8 mouse cellular contexts compared by ENCODE assay signal in the genomic region with DNA sequence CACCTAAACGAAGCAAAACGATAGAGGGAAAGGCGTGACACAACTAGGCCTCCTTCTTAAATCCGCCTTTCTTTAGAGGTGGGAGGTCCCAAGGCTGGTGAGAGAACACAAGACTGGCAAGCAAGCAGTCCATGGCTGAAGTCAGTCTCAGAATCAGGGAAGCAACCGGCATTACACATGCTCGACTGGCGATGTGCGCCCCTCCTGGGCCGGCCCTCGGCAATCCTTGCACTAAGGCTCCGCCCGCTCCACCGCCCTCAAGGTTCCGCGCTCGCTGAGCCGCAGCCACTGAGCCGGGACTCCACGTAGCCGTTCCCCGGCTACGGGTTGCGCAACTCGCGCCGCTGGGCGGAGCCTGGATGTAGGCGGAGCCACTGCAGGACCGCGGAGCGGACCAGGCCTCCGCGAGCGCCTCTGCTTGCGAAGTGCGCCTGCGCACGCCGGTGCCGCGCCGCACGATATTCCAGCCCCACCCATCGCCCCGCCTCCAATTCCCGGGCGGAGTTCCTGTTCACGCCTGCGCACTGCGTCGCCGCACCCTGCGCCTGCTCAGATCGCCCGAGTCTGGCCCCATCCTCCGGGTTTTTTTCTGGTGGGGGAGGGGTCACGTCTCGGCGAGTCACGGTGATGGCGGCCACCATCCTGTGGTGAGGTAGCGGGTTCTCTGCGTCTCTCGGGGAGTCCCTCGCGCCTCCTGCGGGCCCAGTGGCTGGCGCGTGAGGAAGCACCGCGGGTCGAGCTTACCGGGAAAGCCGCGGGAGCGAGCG. TPM values are rescaled to one million over a fixed set of nuclear protein-coding genes. Genes with fewer than 3 reads are reported as not detected.
DNase-seq lines count a peak whose midpoint lies in the region; ATAC-seq lines count a peak whose summit lies in the region.

A gene (plus strand): TSS at position 592 of the 767 bp plus-strand sequence.

- DNase-seq in CD4-positive, CD25-positive, alpha-beta regulatory T cell, adult 2 months (ENCODE audit: low read depth, low spot score) = peak; percentile 100
- peak; percentile 97 for DNase-seq in fibroblast of lung, adult 2 months (ENCODE audit: low read depth)
- DNase-seq in kidney, postnatal 14 days = peak; percentile 100
- peak; percentile 100 for DNase-seq in liver, embryonic 13.5 days
- peak; percentile 100 for DNase-seq in neural tube, embryonic 10.5 days (ENCODE audit: extremely low spot score, low spot score)

- 0 out of 2 replicates have a peak, but pooled peaks cover 3% of the 10 kb centered on the region for H3K36me3 ChIP-seq in heart, embryonic 14.5 days (ENCODE audit: control insufficient read depth, insufficient read depth, low read length)
- no peaks in the 10 kb centered on the region for H3K36me3 ChIP-seq in liver, embryonic 13.5 days
- no peaks in the 10 kb centered on the region for H3K36me3 ChIP-seq in stomach, embryonic 16.5 days (ENCODE audit: control insufficient read depth, insufficient read depth, low read length)

- peak within 1 kb of the TSS; percentile 88 for H3K4me2 ChIP-seq in heart, embryonic 14.5 days (ENCODE audit: low read length)
- H3K4me2 ChIP-seq in liver, embryonic 13.5 days = peak within 1 kb of the TSS; percentile 86
- peak within 1 kb of the TSS; percentile 83 for H3K4me2 ChIP-seq in stomach, embryonic 16.5 days (ENCODE audit: low read depth, low read length)

- ATAC-seq in heart, embryonic 14.5 days (ENCODE audit: insufficient number of reproducible peaks, insufficient read depth, low FRiP score, low read depth) = peak; percentile 98
- ATAC-seq in liver, embryonic 13.5 days (ENCODE audit: low read depth) = peak; percentile 90
- peak; percentile 98 for ATAC-seq in stomach, embryonic 16.5 days (ENCODE audit: insufficient read depth, low FRiP score)

- 0 out of 2 replicates have a peak, but pooled peaks cover 4% of the 10 kb centered on the region for H3K4me1 ChIP-seq in brown adipose tissue, adult 24 weeks (ENCODE audit: control insufficient read depth, insufficient read depth, insufficient read length, low read length)
- H3K4me1 ChIP-seq in heart, embryonic 14.5 days (ENCODE audit: control insufficient read depth in 2 of 2, insufficient read depth in 2 of 2, low read length in 2 of 2) = peaks cover 4 to 36% of the 10 kb centered on the region in 2 experiments
- H3K4me1 ChIP-seq in liver, embryonic 13.5 days (replicated peaks) = peaks cover 43% of the 10 kb centered on the region
- peaks cover 12% of the 10 kb centered on the region for H3K4me1 ChIP-seq in stomach, embryonic 16.5 days (ENCODE audit: control insufficient read depth, insufficient read depth, low read length)

- H3K27me3 ChIP-seq in heart, embryonic 14.5 days (ENCODE audit: control insufficient read depth, insufficient read depth, low read length) = no peaks in the 10 kb centered on the region
- H3K27me3 ChIP-seq in liver, embryonic 13.5 days = no peaks in the 10 kb centered on the region
- H3K27me3 ChIP-seq in stomach, embryonic 16.5 days (ENCODE audit: control insufficient read depth, insufficient read depth, low read length) = no peaks in the 10 kb centered on the region

- H3K9ac ChIP-seq in heart, embryonic 14.5 days (ENCODE audit: low read length) = peak within 1 kb of the TSS; percentile 95
- peak within 1 kb of the TSS; percentile 98 for H3K9ac ChIP-seq in liver, embryonic 13.5 days
- H3K9ac ChIP-seq in stomach, embryonic 16.5 days (ENCODE audit: low read length) = peak within 1 kb of the TSS; percentile 99

- peak within 1 kb of the TSS; percentile 80 for H3K4me3 ChIP-seq in brown adipose tissue, adult 24 weeks (ENCODE audit: insufficient read depth, low read depth, low read length)
- peak within 1 kb of the TSS; percentile 99 to 100 for H3K4me3 ChIP-seq in heart, embryonic 14.5 days (ENCODE audit: control insufficient read depth in 1 of 2, insufficient read depth in 1 of 2, low read depth in 1 of 2, low read length in 2 of 2)
- peak within 1 kb of the TSS; percentile 98 for H3K4me3 ChIP-seq in liver, embryonic 13.5 days (replicated peaks)
- peak within 1 kb of the TSS; percentile 100 for H3K4me3 ChIP-seq in stomach, embryonic 16.5 days (replicated peaks; ENCODE audit: low read length)

- H3K9me3 ChIP-seq in heart, embryonic 14.5 days (ENCODE audit: control insufficient read depth, low read length) = no peaks in the 10 kb centered on the region
- no peaks in the 10 kb centered on the region for H3K9me3 ChIP-seq in liver, embryonic 13.5 days (replicated peaks)
- no peaks in the 10 kb centered on the region for H3K9me3 ChIP-seq in stomach, embryonic 16.5 days (replicated peaks; ENCODE audit: control insufficient read depth, low read length)

- H3K27ac ChIP-seq in brown adipose tissue, adult 24 weeks (replicated peaks; ENCODE audit: low read depth, low read length) = peak within 1 kb of the TSS; percentile 78
- peak within 1 kb of the TSS; percentile 92 to 93 for H3K27ac ChIP-seq in heart, embryonic 14.5 days (replicated peaks in 1 of 2; ENCODE audit: control insufficient read depth in 1 of 2, insufficient read depth in 1 of 2, low read depth in 2 of 2, low read length in 2 of 2)
- H3K27ac ChIP-seq in liver, embryonic 13.5 days = peak within 1 kb of the TSS; percentile 93
- H3K27ac ChIP-seq in stomach, embryonic 16.5 days (ENCODE audit: low read length) = peak within 1 kb of the TSS; percentile 96

- under 1% methylated on average over 75 of the region's 77 CpGs for WGBS in heart, embryonic 14.5 days
- under 1% methylated on average over 75 of the region's 77 CpGs for WGBS in liver, embryonic 13.5 days (ENCODE audit: insufficient replicate concordance)
- WGBS in stomach, embryonic 16.5 days = under 1% methylated on average over 68 of the region's 77 CpGs

RNA-seq across cellular contexts. Expression of the gene that starts here (rescaled TPM):
- polyA plus RNA-seq in brown adipose tissue, adult 24 weeks (2012; ENCODE audit: insufficient read depth, insufficient read length, missing spikeins) = 53.4 and 78.9 TPM in 2 replicates
- 58.0 and 60.2 TPM in 2 replicates for polyA plus RNA-seq in heart, embryonic 14.5 days (2014; fragmentation: Nextera tagmentation; extraction: Ambion mirVana)
- polyA plus RNA-seq in liver, embryonic 13.5 days (2015; fragmentation: Nextera tagmentation; extraction: Ambion mirVana) = 42.4 and 45.1 TPM in 2 replicates
- polyA plus RNA-seq in stomach, embryonic 16.5 days (2015; fragmentation: Nextera tagmentation; extraction: Ambion mirVana) = 53.9 and 67.2 TPM in 2 replicates

Comparison
In these comparisons a context has a peak if more than half of its experiments do, and no peak if none do; other contexts are left out.
1. Peak in every context shown above with its lines: DNase-seq, ATAC-seq, H3K4me3 ChIP-seq and H3K27ac ChIP-seq.